Mouse (Mus musculus) monocyte, adult 5-6 weeks (primary cell): ENCODE results near the gene Pcgf2. TPM values are rescaled to one million over a fixed set of nuclear protein-coding genes. Genes with fewer than 3 reads are reported as not detected.
"Not testable (repeated sequence)": the region's sequence is repeated elsewhere in the genome, so short reads cannot be mapped to it uniquely, and the experiment has no call there.

ENCODE experiments used
- ATAC-seq: fragments of 153-309, 156-312 bp; replicated peaks from 2 replicates; pipeline ENCODE4 v1.8.0; 2017; ENCODE audit warnings: mild to moderate bottlenecking; ENCODE audit not compliant: low TSS enrichment, insufficient number of reproducible peaks, severe bottlenecking, poor library complexity, low FRiP score
- total RNA-seq: library from RNA; stranded (forward); fragments of 200-1000, 200-491, 200-594 nt; gene quantifications from 3 replicates; pipeline ENCODE4 v1.2.3, GENCODE M21; 2017

The Pcgf2 gene
- total RNA-seq, 1 experiment from 2014 or later = not detected

DNA sequence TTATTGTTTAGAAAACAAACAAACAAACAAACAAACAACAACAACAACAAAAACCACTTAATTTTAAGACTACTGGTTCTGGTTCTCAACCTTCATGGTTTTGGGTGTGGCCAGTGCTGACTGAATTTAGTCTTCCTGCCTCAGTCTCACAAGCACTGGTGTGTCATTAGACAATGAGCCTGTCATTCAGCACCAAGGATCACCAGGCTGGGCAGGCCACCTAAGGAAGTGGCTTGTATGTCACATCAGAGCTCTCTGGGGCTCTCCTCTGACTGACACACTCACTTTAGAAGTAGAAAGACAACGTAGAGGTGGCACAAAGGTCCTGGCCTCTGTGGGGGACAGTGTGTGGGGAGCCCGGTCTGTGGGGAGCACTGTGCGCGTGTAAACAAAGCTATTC, 18.7 kb upstream of the Pcgf2 start:
- ATAC-seq = 0 out of 2 replicates have a peak, but pooled peaks have one; percentile 34

DNA sequence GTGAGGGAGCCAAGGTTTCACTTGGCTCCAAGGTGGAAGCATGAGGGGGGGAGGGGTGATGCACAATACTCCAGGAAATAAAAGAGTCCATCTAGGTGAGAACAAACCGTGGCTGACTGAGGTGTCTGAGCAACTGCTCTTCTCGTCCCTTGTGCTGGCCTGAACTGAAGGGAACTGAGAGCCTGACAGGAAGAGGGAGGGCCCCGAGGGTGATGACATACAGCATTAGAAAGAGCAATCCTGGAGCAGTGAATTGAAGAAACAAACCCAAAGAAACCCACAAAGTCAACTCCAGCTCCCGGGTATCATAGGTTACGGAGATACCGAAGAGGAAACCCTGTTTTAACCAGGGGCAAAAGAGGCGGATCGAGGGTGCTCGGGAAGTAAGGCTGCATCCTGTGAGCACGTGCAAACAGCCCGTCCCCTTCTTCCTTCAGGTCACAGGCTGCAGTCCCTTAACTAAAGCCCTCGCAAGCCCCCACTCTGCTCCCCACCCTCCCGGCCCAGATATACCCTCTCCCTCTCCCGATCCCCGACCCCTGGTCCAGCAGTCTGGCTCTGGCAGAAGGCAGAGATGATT, 18.1 kb upstream of the Pcgf2 start:
- ATAC-seq = peak; percentile 83

DNA sequence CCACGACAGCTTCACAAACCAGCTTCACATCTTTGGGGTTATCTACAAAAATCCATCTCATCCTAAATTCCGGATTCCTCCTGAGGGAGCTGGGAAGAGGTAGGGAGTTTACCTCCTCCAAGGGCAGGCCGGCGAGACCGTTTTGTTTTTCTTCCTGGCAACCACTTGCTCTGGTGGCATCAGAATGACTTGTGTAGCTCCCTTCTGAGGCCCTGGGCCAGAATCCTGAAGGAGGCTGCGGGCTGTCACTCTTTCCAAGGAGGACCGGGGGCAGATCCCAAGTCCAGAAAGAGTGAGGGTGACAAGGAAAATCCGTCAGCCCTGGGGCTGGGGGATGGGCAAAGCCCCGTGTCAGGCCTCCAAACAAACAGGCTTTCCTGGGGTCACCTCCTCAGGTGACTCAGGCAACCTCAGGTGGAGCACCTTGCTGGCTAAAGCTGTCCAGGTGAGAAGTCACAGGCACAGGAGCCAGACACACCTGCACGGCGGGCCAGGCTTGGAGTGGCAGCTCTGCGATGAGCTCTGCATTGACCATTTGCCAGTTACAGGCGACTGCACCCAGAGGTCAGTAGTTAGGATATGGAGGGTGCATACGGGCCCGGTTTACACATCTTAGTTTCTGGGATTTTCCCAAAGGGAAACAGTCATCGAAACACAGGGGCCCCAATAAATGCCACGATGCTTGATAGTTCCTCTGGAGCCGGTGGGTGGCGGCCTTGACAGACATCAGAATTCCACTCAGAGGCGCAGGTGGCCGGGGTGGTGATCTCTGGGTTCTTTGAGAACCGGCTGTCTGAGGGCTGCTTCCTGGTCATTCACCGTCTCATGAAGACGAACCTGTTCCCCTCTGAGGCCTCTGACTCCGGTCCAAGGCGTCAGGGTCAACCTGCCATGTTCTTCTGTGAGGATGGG, 17.3 kb upstream of the Pcgf2 start:
- no peak for ATAC-seq

DNA sequence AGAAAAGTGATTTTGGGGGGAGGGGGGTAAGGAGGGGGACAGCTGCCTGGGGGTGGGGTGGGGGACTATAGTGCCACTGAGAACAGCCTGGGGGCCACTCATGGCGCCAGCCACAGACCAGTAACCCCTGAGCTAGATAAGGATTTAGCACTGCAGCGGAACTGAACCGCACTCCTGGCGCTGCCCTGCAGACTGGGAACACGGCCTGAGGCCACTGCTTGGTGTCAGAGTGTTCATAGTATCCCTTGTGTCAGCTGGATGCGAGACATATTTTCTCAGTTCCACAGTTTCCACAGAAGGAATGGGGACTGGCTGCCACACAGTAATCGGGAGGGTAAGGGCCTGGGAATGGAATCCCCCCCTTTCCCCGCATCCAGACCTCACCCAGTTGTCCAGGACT, 15.7 kb upstream of the Pcgf2 start:
- no peak for ATAC-seq

DNA sequence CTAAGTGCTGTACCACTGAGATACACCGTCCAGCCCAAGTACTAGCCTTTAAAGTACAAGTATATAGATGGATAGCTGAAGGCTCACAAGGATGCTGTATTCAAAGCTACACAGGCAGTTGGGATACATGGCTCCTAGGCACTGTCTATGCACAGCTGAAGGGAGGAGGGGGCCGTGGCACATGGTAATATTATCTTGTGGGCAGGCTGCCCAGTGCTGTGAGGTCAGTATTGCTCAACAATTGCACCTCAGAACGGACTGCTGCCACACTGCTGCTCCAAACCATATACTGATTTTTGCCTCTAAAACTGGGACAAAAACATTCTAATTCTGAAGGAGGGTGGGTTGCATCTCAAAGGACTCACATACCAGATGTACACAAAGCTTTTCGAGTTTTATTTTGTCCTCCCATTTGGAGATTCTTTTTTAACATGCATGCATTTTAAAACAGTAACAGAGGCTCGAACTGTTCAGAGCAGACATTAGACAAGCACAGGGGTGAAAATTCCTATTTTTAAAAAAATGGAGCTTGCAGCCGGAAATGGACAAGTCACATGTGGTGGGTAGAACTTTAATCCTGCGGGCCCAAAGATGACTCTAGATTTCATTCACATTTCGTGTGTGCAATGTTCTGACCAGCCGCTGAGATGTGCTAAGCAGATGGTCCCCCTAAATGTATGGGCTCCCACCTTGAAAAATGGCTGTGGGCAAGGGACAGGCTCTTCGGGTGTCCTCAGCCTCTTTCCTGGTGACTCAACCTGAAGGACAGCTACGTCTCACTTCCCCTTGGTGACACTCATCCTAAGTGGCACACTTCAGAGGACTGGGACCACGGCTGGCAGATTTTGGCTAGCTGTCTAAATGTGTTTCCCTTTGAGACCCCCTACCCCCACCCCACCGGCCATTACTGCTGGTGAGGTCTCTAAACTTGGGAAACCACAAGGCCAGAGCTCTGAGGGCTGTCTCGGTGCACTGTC, 14.8 kb upstream of the Pcgf2 start:
- ATAC-seq = no peak

DNA sequence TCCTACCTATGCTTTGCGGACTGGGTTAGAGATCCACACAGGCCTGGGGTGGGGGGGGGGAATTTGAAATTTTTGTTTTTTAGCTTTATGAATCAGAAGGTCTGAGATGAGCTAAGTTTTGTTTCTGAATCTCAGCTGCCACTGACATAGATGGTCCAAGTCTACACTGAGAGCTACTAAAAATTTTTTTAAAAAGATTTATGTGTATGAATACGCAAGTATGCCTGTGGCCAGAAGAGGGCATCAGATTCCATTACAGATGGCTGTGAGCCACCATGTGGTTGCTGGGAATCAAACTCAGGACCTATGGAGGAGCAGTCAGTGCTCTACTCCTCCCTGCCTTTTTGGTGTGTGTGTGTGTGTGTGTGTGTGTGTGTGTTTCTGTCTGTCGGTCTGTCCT, 14.1 kb upstream of the Pcgf2 start:
- ATAC-seq = no peak

DNA sequence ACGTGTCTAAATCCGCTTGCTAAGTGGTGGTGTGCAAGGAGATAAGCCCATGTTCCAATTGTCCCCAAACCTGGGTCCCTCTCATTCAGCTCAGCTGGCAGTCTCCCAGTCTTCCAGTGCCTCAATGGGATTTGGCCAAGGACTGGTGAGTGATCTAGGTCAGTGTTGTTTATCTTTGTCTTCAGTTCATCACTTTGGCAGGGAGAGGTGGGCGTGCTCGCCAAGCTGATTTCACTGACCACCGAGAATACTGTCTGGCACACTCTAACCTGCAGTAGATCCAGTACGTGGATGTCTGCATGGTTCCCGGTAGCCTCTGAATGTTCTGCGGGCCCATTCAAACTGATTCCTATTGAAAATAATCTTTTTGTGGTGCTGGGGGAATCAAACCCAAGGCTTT, 13.6 kb upstream of the Pcgf2 start:
- no peak for ATAC-seq

DNA sequence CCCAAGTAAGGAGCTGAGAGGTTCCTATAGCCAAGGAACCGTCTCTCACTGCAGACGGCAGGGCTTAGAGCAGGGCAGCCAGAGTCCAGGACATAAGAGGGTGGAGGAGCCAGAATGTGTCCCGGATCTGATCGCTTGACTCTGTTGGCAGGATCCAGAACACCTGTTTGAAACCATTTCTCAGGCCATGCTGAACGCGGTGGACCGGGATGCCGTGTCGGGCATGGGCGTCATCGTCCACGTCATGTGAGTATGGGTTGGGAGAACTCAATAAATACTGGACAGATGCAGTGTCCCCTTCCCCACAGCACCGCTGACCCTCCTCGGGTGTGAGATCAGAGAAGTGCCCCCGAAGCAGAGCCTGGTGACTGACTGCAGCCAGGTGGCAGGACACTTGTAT, 12.0 kb upstream of the Pcgf2 start:
- no peak for ATAC-seq

DNA sequence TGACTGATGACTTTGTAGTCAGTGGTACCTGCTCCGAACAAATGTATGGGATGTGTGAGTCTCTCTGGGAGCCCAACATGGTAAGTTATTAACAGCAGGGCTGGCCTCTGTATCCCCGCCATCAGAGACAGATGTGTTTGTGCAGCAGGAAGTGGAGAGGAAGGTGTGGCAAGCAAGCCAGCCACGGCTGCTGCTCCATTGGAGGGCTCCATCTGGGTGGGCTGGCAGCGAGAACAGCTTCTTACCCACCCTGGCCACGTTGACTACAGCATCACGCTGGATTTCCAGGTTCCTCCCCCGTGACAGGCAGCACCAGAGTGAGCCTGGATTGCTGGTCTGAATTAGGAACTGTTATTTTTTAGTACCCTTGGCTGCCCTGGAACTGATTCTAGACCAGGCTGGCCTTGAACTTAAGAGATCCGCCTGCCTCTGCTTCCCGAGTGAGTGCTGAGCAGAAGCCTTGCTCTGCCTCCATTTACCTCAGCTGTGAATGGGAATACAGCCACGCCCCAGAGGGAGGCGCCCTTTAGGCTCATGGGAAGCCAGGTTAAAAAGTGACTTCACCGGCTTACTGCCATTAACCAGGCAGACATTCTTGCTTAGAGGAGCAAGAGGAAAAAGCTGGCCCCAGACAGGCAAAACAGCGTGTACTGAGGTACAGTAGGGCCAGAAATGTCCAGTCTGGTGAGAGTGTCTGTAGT, 11.1 kb upstream of the Pcgf2 start:
- ATAC-seq = no peak

DNA sequence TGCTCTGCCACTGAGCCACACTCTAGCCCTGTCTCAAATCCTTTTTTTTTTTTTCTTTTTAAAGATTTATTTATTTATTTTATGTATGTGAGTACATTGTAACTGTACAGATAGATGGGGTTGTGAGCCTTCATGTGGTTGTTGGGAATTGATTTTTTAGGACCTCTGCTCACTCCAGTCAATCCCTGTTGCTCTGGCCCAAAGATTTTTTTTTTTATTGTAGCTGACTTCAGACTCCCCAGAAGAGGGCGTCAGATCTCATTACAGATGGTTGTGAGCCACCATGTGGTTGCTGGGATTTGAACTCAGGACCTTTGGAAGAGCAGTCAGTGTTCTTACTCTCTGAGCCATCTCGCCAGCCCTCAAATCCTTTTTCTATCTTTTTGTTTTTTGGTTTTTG, 9.8 kb upstream of the Pcgf2 start:
- not testable (repeated sequence) for ATAC-seq

DNA sequence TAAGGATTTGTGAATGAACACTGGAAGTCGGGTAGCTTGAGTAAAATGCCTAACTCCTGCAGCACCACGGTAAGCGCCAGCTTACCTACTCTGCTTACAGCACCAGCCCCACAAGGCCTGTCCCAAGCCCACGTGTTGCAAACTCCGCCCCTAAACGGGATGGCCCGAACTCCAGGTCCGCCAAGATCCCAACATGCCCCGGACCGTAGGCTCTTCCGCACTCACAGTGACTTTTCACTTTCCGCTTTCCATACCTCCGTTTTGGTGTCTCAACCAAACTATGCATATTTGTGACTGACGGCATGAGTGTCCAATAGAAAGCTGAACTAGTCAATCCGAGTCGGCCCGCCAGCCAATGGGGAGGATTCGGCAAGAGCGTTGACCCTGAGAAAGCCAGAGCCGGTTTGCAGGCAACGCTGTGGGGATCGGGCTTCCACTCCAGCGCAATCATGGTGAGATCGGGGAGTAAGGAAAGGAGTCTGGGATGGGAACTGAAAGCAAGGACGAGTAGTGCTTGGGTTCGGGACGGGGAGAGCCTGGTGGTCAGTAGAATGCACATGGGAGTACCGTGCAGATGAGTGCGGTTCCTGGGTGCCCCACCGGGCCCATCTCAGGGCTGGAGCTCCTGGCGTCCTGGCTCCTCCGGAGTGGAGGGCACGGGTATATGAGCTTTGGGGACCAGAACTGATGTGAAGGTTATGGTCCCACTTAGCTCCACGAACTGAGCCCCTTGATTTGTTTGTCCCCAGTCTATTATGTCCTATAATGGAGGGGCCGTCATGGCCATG, 2.9 kb upstream of the Pcgf2 start, which contains the start of gene Psmb3:
Gene Psmb3 (plus strand): TSS at position 361 of the 788 bp plus-strand sequence.
- peak; percentile 88 for ATAC-seq

DNA sequence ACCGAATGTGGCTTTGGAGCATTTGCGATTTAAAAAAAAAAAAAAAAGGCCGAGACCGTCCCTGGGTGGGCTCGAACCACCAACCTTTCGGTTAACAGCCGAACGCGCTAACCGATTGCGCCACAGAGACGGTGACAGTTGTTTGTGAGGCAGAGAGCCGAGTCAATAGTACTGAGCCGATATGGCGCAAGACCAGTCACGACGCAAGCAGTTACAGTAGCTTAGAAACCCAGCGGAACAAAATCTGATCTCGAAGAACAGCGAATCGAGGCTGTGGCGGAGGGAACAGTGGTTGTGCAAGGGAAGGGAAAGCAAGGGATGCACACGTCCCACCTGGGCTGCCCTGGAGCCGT, 2.1 kb upstream of the Pcgf2 start:
- peak; percentile 61 for ATAC-seq

DNA sequence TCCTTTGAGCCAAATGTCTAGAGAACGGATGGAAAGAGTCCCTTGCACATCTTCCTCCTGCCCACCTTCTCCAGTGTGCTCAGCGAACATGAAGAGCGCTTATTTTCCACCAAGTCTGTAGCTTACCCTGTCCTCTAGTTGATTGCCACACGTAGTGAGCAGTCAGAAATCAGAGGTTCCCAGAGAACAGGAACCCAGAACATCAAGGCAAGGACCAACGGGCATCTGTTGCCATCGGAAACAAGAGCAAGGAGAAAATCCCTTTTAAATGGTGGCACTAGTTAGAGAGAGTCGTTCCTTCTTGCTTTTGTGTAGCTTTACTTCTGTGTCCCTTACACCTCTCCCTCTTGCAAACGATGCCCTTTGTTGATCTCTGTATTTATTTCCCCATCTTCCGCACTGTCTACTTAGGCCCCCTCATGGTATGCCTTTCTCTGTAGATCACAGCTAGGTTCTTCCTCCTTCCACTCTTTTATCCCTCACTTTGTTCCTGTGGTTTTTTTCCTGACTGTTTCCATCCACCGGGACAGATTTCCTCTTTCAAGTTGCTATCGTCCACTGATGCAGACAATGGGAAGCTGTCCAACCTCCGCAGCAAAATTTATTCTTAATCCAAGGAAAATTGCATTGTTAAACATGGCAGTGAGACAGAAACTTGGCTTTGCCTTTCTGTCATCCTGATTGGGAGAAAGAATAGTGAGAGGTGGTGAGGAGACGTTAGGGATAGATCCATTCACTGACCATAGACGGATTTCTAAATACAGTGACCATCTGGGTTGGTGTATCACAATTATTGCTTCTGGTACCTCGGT, 1.5 kb upstream of the Pcgf2 start:
- ATAC-seq = no peak

DNA sequence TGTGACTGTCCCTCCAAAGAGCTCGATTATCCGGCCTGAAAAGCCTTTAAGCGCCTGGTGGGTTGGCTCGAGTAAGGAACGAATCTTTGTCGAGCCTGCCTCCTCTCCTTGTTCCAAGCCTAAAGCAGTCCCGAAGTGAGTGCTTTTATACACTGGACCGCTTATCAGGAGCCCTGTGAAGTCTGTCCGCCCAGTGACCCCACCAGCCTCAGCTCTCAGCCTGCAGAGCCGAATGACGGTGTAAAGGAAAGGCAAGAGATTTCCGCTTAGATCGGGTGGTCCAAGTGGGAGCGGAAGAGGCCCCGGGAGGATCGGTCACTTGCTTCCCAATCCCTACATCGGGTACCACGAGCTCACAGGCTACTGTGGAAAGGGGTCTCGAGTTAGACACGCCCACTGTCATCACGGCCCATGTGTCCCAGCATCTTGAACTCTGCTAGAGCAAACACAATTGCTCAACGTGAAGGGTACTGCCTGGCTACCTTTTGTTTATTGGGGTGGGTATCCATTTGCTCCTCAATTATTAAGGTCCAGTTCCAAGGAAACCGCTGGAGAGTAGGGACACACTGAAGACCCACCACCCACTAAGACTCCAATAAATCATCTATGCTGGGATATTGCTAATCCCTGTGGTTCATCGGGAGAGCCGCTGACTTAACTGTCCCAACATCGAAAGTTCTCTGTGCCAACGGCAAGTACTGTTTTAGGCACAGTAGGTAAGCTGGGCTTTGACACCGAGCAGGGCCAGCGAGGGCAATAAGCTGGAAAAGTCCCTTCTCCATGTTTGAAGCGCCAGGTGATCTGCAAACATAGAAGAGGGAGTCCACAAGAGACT, 666 bp upstream of the Pcgf2 start:
- ATAC-seq = no peak

DNA sequence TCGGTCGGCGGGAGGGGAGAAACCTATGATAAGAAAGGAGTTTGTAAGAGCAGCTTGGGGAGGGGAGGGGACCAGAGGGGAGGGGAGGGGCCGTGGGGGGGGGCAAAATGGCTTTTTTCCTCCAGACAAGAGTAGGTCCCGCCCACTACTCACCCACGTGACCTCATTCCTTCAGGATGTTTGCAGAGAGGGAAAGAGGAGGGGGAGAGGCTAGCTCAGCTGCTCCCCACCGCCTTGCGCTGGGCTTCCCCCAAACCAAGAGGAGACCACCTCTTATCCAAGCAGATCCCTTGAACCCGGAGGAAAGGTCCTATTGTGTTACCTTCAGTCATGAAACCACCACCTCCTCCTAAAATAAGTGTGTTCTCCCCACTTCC, 683 bp downstream of the Pcgf2 start:
- no peak for ATAC-seq
